Mouse (Mus musculus): ENCODE results near the gene Sptb. TPM values are rescaled to one million over a fixed set of nuclear protein-coding genes. Genes with fewer than 3 reads are reported as not detected.

Gene Sptb
- polyA plus RNA-seq, 1 experiment from 2014 or later, result 1.6 TPM

DNA sequence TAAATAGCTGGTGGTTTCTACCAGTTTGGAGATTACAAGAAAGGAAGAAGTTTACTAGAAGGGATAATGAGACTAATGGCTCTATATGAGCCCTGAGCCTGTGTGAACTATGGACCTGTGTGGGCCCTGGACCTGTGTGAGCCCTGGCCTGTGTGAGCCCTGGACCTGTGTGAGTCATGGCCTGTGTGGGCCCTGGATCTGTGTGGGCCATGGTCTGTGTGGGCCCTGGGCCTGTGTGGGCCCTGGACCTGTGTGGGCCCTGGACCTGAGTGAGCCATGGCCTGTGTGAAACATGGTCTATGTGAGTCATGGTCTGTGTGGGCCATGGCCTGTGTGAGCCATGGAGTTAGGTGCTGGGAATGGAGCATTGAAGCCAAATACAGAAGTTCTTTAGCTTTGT lies 28.4 kb downstream of the Sptb start:
- no peak overlapping the region for H3K9ac ChIP-seq (ENCODE audit: low read length)
- H3K9me3 ChIP-seq (ENCODE audit: control insufficient read depth, low read length), result no peaks in the 10 kb centered on the region
- no peaks in the 10 kb centered on the region for H3K36me3 ChIP-seq (ENCODE audit: control insufficient read depth, insufficient read depth, low read length)
- H3K4me2 ChIP-seq (ENCODE audit: low read length), result no peak overlapping the region
- no peaks in the 10 kb centered on the region for H3K27me3 ChIP-seq (replicated peaks; ENCODE audit: control insufficient read depth, insufficient read depth, low read length)
- no peak overlapping the region for H3K4me3 ChIP-seq (ENCODE audit: low read depth, low read length)
- H3K4me1 ChIP-seq (replicated peaks; ENCODE audit: control insufficient read depth, insufficient read depth, low read length), result 0 out of 2 replicates have a peak, but pooled peaks cover under 1% of the 10 kb centered on the region
- DNase-seq (ENCODE audit: low spot score) (no peak), ATAC-seq (replicated peaks; ENCODE audit: low FRiP score, low TSS enrichment, low read depth) (0 out of 2 replicates have a peak, but pooled peaks have one; percentile 40)
- H3K27ac ChIP-seq (ENCODE audit: low read depth), result no peak overlapping the region

GRCm38 (mm10) chr12:76677068-76677467 lies 33.3 kb downstream of the Sptb start:
- Histone ChIP-seq H3K27ac (ENCODE audit: low read depth) (no peak overlapping the region), H3K4me1 (replicated peaks; ENCODE audit: control insufficient read depth, insufficient read depth, low read length) (peaks cover 7% of the 10 kb centered on the region; the same call in 1 of the 2 replicates), H3K36me3 (ENCODE audit: control insufficient read depth, insufficient read depth, low read length) (no peaks in the 10 kb centered on the region), H3K9ac (ENCODE audit: low read length) (no peak overlapping the region), H3K9me3 (ENCODE audit: control insufficient read depth, low read length) (no peaks in the 10 kb centered on the region), H3K27me3 (replicated peaks; ENCODE audit: control insufficient read depth, insufficient read depth, low read length) (no peaks in the 10 kb centered on the region), H3K4me3 (ENCODE audit: low read depth, low read length) (no peak overlapping the region), H3K4me2 (ENCODE audit: low read length) (peak overlapping the region; percentile 31; the same call in 1 of the 2 replicates)
- DNase-seq (ENCODE audit: low spot score) (no peak), ATAC-seq (replicated peaks; ENCODE audit: low FRiP score, low TSS enrichment, low read depth) (no peak)
- WGBS, result 54% methylated on average over 7 of the region's 7 CpGs

GRCm38 (mm10) chr12:76676477-76676876 lies 33.9 kb downstream of the Sptb start:
- Histone ChIP-seq H3K4me1 (replicated peaks; ENCODE audit: control insufficient read depth, insufficient read depth, low read length) (peaks cover 7% of the 10 kb centered on the region; the same call in 1 of the 2 replicates), H3K27me3 (replicated peaks; ENCODE audit: control insufficient read depth, insufficient read depth, low read length) (no peaks in the 10 kb centered on the region), H3K9ac (ENCODE audit: low read length) (no peak overlapping the region), H3K27ac (ENCODE audit: low read depth) (no peak overlapping the region), H3K4me2 (ENCODE audit: low read length) (peak overlapping the region; percentile 31), H3K36me3 (ENCODE audit: control insufficient read depth, insufficient read depth, low read length) (no peaks in the 10 kb centered on the region), H3K9me3 (ENCODE audit: control insufficient read depth, low read length) (no peaks in the 10 kb centered on the region), H3K4me3 (ENCODE audit: low read depth, low read length) (no peak overlapping the region)
- ATAC-seq (replicated peaks; ENCODE audit: low FRiP score, low TSS enrichment, low read depth), result no peak
- no peak for DNase-seq (ENCODE audit: low spot score)
- WGBS, result 59% methylated on average over 22 of the region's 22 CpGs

GRCm38 (mm10) chr12:76675364-76675763 lies 35.0 kb downstream of the Sptb start:
- WGBS, result 72% methylated on average over 5 of the region's 5 CpGs
- ATAC-seq (replicated peaks; ENCODE audit: low FRiP score, low TSS enrichment, low read depth), result no peak

GRCm38 (mm10) chr12:76673794-76674222 lies 36.5 kb downstream of the Sptb start:
- 69% methylated on average over 12 of the region's 12 CpGs for WGBS
- no peak for ATAC-seq (replicated peaks; ENCODE audit: low FRiP score, low TSS enrichment, low read depth)

More at GRCm38 (mm10) chr12:76675364-76675763, 35.0 kb downstream of the Sptb start:
- no peak overlapping the region for H3K9ac ChIP-seq (ENCODE audit: low read length)
- no peak overlapping the region for H3K4me3 ChIP-seq (ENCODE audit: low read depth, low read length)
- H3K27me3 ChIP-seq (replicated peaks; ENCODE audit: control insufficient read depth, insufficient read depth, low read length), result no peaks in the 10 kb centered on the region
- peaks cover 7% of the 10 kb centered on the region; the same call in 1 of the 2 replicates for H3K4me1 ChIP-seq (replicated peaks; ENCODE audit: control insufficient read depth, insufficient read depth, low read length)
- H3K27ac ChIP-seq (ENCODE audit: low read depth), result no peak overlapping the region
- no peak overlapping the region for H3K4me2 ChIP-seq (ENCODE audit: low read length)
- H3K36me3 ChIP-seq (ENCODE audit: control insufficient read depth, insufficient read depth, low read length), result no peaks in the 10 kb centered on the region
- H3K9me3 ChIP-seq (ENCODE audit: control insufficient read depth, low read length), result no peaks in the 10 kb centered on the region
- no peak for DNase-seq (ENCODE audit: low spot score)

DNA sequence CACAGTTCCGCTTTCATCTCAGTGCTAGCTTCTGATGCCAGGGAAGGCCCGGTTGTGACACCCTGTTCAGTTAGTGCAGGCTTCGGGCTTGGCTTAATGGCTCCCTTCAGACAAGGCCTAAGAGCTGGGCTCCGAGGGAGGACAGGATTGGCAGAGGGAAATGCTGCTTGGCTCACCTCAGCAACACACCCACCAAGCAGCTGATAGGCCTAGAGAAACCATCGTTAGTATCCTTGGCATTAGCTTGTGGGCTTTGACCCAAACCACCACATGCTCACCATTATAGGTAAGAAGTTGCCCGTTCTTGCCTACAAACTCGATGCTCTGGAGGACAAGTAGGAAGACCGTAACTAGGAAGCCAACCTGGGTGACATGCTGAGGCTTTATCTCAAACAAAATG lies 38.3 kb downstream of the Sptb start:
- no peak overlapping the region for H3K4me3 ChIP-seq (ENCODE audit: low read depth, low read length)
- H3K4me1 ChIP-seq (replicated peaks; ENCODE audit: control insufficient read depth, insufficient read depth, low read length), result peaks cover 11% of the 10 kb centered on the region
- H3K4me2 ChIP-seq (ENCODE audit: low read length), result no peak overlapping the region
- ATAC-seq (replicated peaks; ENCODE audit: low FRiP score, low TSS enrichment, low read depth), result no peak
- no peaks in the 10 kb centered on the region for H3K27me3 ChIP-seq (replicated peaks; ENCODE audit: control insufficient read depth, insufficient read depth, low read length)
- no peaks in the 10 kb centered on the region for H3K36me3 ChIP-seq (ENCODE audit: control insufficient read depth, insufficient read depth, low read length)
- no peak overlapping the region for H3K27ac ChIP-seq (ENCODE audit: low read depth)
- DNase-seq (ENCODE audit: low spot score), result no peak
- no peaks in the 10 kb centered on the region for H3K9me3 ChIP-seq (ENCODE audit: control insufficient read depth, low read length)
- no peak overlapping the region for H3K9ac ChIP-seq (ENCODE audit: low read length)
- WGBS, result 93% methylated on average over 8 of the region's 8 CpGs

More at GRCm38 (mm10) chr12:76673794-76674222, 36.5 kb downstream of the Sptb start:
- no peak overlapping the region for H3K27ac ChIP-seq (ENCODE audit: low read depth)
- H3K4me1 ChIP-seq (replicated peaks; ENCODE audit: control insufficient read depth, insufficient read depth, low read length), result peaks cover 8% of the 10 kb centered on the region
- no peak overlapping the region for H3K4me2 ChIP-seq (ENCODE audit: low read length)
- no peak for DNase-seq (ENCODE audit: low spot score)
- no peaks in the 10 kb centered on the region for H3K36me3 ChIP-seq (ENCODE audit: control insufficient read depth, insufficient read depth, low read length)
- no peak overlapping the region for H3K4me3 ChIP-seq (ENCODE audit: low read depth, low read length)
- H3K27me3 ChIP-seq (replicated peaks; ENCODE audit: control insufficient read depth, insufficient read depth, low read length), result no peaks in the 10 kb centered on the region
- no peak overlapping the region for H3K9ac ChIP-seq (ENCODE audit: low read length)
- H3K9me3 ChIP-seq (ENCODE audit: control insufficient read depth, low read length), result no peaks in the 10 kb centered on the region

DNA sequence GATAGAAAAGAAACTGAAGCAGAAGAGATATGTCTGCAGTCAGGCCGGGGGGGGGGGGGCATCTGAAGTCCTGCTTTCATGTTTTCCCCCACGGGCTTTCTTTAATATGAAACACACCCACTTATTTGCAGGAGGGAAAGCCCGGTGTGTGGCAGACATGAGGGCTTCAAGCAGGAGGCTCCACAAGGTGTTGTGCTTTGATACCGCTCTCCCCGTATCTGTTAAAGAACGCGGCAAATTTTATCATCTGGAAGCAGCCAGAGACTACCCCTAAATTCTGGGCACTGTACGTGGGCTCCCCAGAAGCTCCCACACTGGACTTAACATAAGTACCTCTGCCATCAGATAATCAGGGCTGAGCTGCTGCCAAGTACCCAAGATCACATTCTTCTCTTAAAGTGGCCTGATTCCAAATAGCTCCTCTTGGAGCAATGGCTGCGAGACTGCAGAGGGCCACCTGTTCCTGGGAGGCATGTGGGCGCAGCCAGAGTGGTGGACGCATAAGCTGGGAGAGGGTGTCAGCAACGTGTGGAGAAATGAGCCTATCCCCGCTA lies 39.7 kb downstream of the Sptb start:
- no peaks in the 10 kb centered on the region for H3K36me3 ChIP-seq (ENCODE audit: control insufficient read depth, insufficient read depth, low read length)
- no peak overlapping the region for H3K4me2 ChIP-seq (ENCODE audit: low read length)
- H3K27ac ChIP-seq (ENCODE audit: low read depth), result no peak overlapping the region
- H3K27me3 ChIP-seq (replicated peaks; ENCODE audit: control insufficient read depth, insufficient read depth, low read length), result no peaks in the 10 kb centered on the region
- H3K9me3 ChIP-seq (ENCODE audit: control insufficient read depth, low read length), result no peaks in the 10 kb centered on the region
- ATAC-seq (replicated peaks; ENCODE audit: low FRiP score, low TSS enrichment, low read depth) (no peak), DNase-seq (ENCODE audit: low spot score) (no peak)
- peaks cover 4% of the 10 kb centered on the region; the same call in 1 of the 2 replicates for H3K4me1 ChIP-seq (replicated peaks; ENCODE audit: control insufficient read depth, insufficient read depth, low read length)
- H3K9ac ChIP-seq (ENCODE audit: low read length), result no peak overlapping the region
- WGBS, result 73% methylated on average over 13 of the region's 13 CpGs
- no peak overlapping the region for H3K4me3 ChIP-seq (ENCODE audit: low read depth, low read length)

- Histone ChIP-seq H3K27ac (ENCODE audit: low read depth) (no peak overlapping the region), H3K27me3 (replicated peaks; ENCODE audit: control insufficient read depth, insufficient read depth, low read length) (no peaks in the 10 kb centered on the region), H3K4me2 (ENCODE audit: low read length) (no peak overlapping the region), H3K4me1 (replicated peaks; ENCODE audit: control insufficient read depth, insufficient read depth, low read length) (peaks cover 4% of the 10 kb centered on the region; the same call in 1 of the 2 replicates), H3K4me3 (ENCODE audit: low read depth, low read length) (no peak overlapping the region), H3K9ac (ENCODE audit: low read length) (no peak overlapping the region), H3K36me3 (ENCODE audit: control insufficient read depth, insufficient read depth, low read length) (no peaks in the 10 kb centered on the region), H3K9me3 (ENCODE audit: control insufficient read depth, low read length) (no peaks in the 10 kb centered on the region)
- no peak for ATAC-seq (replicated peaks; ENCODE audit: low FRiP score, low TSS enrichment, low read depth)
- DNase-seq (ENCODE audit: low spot score), result no peak
- WGBS, result 36% methylated on average over 5 of the region's 5 CpGs
These were observed 40.3 kb downstream of the Sptb start for GRCm38 (mm10) chr12:76669956-76670530.

All from intestine, embryonic 14.5 days (tissue).